Mouse (Mus musculus): ENCODE data around the gene Arhgap19. TPM values are rescaled to one million over a fixed set of nuclear protein-coding genes. Genes with fewer than 3 reads are reported as not detected.

Arhgap19 gene
- total and polyA plus RNA-seq, 2 experiments, result 1.2 to 1.9 TPM

DNA sequence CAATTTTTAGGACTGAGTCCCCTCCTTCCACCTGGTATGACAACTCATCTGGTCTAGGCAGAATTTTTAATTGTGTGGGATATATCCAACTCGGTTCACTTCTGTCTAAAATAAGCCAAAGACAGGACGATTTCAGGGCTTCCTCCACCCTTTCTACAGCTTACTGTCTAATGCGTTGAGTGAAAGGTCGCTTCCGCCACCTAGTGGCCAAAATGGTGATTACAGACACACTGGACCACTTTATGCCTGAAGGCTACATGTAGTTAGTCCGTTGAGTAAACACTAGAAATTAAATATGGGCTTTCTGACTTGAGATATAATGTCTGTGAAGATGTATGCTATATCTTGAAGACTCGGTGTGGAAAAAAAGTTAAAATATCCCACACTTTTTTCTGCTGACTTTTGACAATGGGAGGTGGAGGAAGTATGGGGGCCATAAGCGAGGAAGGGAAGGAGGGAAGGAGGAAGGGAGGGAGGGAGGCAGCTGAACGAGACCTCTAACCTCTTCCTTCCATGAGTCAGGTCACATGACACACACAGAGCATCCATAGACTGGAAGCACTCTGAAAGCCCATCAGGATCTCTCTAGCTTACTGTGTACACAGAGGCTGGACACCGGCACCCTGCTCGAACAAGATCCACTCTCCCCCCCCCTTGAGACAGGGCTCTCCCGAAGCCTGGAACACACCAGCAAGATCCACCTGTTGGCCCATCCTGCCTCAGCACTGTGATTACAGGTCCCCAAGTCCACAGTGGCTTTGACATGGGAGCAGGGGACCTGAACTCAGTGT is 37.8 kb downstream of the Arhgap19 start:
- no peaks in the 10 kb centered on the region for H3K36me3 ChIP-seq (ENCODE audit: control insufficient read depth, insufficient read depth, low read length)
- H3K79me2 ChIP-seq (ENCODE audit: control insufficient read depth, insufficient read depth, low read length), result no peaks in the 10 kb centered on the region
- H3K27ac ChIP-seq (replicated peaks; ENCODE audit: insufficient read depth, low read depth, low read length), result no peak overlapping the region
- no peaks in the 10 kb centered on the region for H3K27me3 ChIP-seq (ENCODE audit: control insufficient read depth, insufficient read depth, low read length)
- WGBS, result 29% methylated on average over 12 of the region's 12 CpGs
- H3K4me1 ChIP-seq (ENCODE audit: control insufficient read depth, insufficient read depth, low read length), result no peaks in the 10 kb centered on the region
- no peak for TF ChIP-seq POLR2A (IDR thresholded peaks at IDR 0.05; ENCODE audit: extremely low read depth, insufficient read depth, low read length)
- peak; percentile 62; the same call in 1 of the 2 replicates for TF ChIP-seq CTCF (IDR thresholded peaks at IDR 0.05; ENCODE audit: low read depth, low read length)
- peak; percentile 55 for DNase-seq (ENCODE audit: extremely low read depth, low read depth, low spot score)
- H3K4me3 ChIP-seq (ENCODE audit: insufficient read depth, low read depth, low read length), result no peak overlapping the region
- no peak overlapping the region for H3K9ac ChIP-seq (ENCODE audit: low read depth, low read length)

- H3K4me1 ChIP-seq (ENCODE audit: control insufficient read depth, insufficient read depth, low read length), result no peaks in the 10 kb centered on the region
- DNase-seq (ENCODE audit: extremely low read depth, low read depth, low spot score), result no peak
- H3K36me3 ChIP-seq (ENCODE audit: control insufficient read depth, insufficient read depth, low read length), result no peaks in the 10 kb centered on the region
- 68% methylated on average over 9 of the region's 9 CpGs for WGBS
- H3K4me3 ChIP-seq (ENCODE audit: insufficient read depth, low read depth, low read length), result no peak overlapping the region
- TF ChIP-seq POLR2A (IDR thresholded peaks at IDR 0.05; ENCODE audit: extremely low read depth, insufficient read depth, low read length), result no peak
- TF ChIP-seq CTCF (IDR thresholded peaks at IDR 0.05; ENCODE audit: low read depth, low read length), result 0 out of 2 replicates have a peak, but pooled peaks have one; percentile 21
- H3K27me3 ChIP-seq (ENCODE audit: control insufficient read depth, insufficient read depth, low read length), result no peaks in the 10 kb centered on the region
- no peaks in the 10 kb centered on the region for H3K79me2 ChIP-seq (ENCODE audit: control insufficient read depth, insufficient read depth, low read length)
- H3K9ac ChIP-seq (ENCODE audit: low read depth, low read length), result no peak overlapping the region
- H3K27ac ChIP-seq (replicated peaks; ENCODE audit: insufficient read depth, low read depth, low read length), result no peak overlapping the region
These were observed 40.3 kb downstream of the Arhgap19 start for GRCm38 (mm10) chr19:41761529-41761928.

- Histone ChIP-seq H3K4me3 (ENCODE audit: insufficient read depth, low read depth, low read length) (no peak overlapping the region), H3K4me1 (ENCODE audit: control insufficient read depth, insufficient read depth, low read length) (no peaks in the 10 kb centered on the region), H3K79me2 (ENCODE audit: control insufficient read depth, insufficient read depth, low read length) (no peaks in the 10 kb centered on the region), H3K36me3 (ENCODE audit: control insufficient read depth, insufficient read depth, low read length) (no peaks in the 10 kb centered on the region), H3K27ac (replicated peaks; ENCODE audit: insufficient read depth, low read depth, low read length) (no peak overlapping the region), H3K9ac (ENCODE audit: low read depth, low read length) (no peak overlapping the region), H3K27me3 (ENCODE audit: control insufficient read depth, insufficient read depth, low read length) (no peaks in the 10 kb centered on the region)
- WGBS, result 83% methylated on average over 6 of the region's 6 CpGs
- no peak for DNase-seq (ENCODE audit: extremely low read depth, low read depth, low spot score)
- TF ChIP-seq CTCF (IDR thresholded peaks at IDR 0.05; ENCODE audit: low read depth, low read length) (no peak), POLR2A (IDR thresholded peaks at IDR 0.05; ENCODE audit: extremely low read depth, insufficient read depth, low read length) (no peak)
These were observed 42.1 kb downstream of the Arhgap19 start for GRCm38 (mm10) chr19:41759765-41760164.

- no peak for TF ChIP-seq POLR2A (IDR thresholded peaks at IDR 0.05; ENCODE audit: extremely low read depth, insufficient read depth, low read length)
- no peak for TF ChIP-seq CTCF (IDR thresholded peaks at IDR 0.05; ENCODE audit: low read depth, low read length)
- Histone ChIP-seq H3K27me3 (ENCODE audit: control insufficient read depth, insufficient read depth, low read length) (no peaks in the 10 kb centered on the region), H3K27ac (replicated peaks; ENCODE audit: insufficient read depth, low read depth, low read length) (no peak overlapping the region), H3K79me2 (ENCODE audit: control insufficient read depth, insufficient read depth, low read length) (no peaks in the 10 kb centered on the region), H3K36me3 (ENCODE audit: control insufficient read depth, insufficient read depth, low read length) (no peaks in the 10 kb centered on the region), H3K4me3 (ENCODE audit: insufficient read depth, low read depth, low read length) (no peak overlapping the region), H3K9ac (ENCODE audit: low read depth, low read length) (no peak overlapping the region), H3K4me1 (ENCODE audit: control insufficient read depth, insufficient read depth, low read length) (no peaks in the 10 kb centered on the region)
- WGBS, result 90% methylated on average over 5 of the region's 5 CpGs
- no peak for DNase-seq (ENCODE audit: extremely low read depth, low read depth, low spot score)
These were observed 42.6 kb downstream of the Arhgap19 start for GRCm38 (mm10) chr19:41759270-41759669.

DNA sequence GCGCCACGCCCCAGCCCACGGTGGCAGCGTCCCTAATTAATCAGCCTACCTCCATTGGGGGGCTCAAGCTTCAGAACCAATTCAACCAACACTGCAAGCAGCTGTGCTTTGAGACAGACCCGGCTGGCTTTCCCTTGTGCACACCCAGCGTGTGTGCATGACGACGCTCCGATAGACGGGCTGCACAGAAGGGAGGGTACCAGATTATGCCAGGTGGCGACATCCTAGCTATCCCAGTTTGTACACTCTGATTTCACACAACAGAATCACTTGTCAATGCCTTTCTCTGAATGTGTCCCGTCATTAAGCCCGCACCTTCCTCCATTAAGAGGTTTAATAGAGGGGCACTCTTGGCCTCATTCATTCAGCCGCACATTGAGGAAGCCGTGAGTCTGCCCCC is 47.1 kb downstream of the Arhgap19 start:
- H3K27me3 ChIP-seq (ENCODE audit: control insufficient read depth, insufficient read depth, low read length), result no peaks in the 10 kb centered on the region
- 84% methylated on average over 15 of the region's 15 CpGs for WGBS
- no peak overlapping the region for H3K27ac ChIP-seq (replicated peaks; ENCODE audit: insufficient read depth, low read depth, low read length)
- no peak for DNase-seq (ENCODE audit: extremely low read depth, low read depth, low spot score)
- H3K36me3 ChIP-seq (ENCODE audit: control insufficient read depth, insufficient read depth, low read length), result no peaks in the 10 kb centered on the region
- no peak overlapping the region for H3K9ac ChIP-seq (ENCODE audit: low read depth, low read length)
- no peak overlapping the region for H3K4me3 ChIP-seq (ENCODE audit: insufficient read depth, low read depth, low read length)
- TF ChIP-seq CTCF (IDR thresholded peaks at IDR 0.05; ENCODE audit: low read depth, low read length) (no peak), POLR2A (IDR thresholded peaks at IDR 0.05; ENCODE audit: extremely low read depth, insufficient read depth, low read length) (no peak)
- H3K4me1 ChIP-seq (ENCODE audit: control insufficient read depth, insufficient read depth, low read length), result no peaks in the 10 kb centered on the region
- no peaks in the 10 kb centered on the region for H3K79me2 ChIP-seq (ENCODE audit: control insufficient read depth, insufficient read depth, low read length)

GRCm38 (mm10) chr19:41751906-41752305 is 49.9 kb downstream of the Arhgap19 start:
- Histone ChIP-seq H3K9ac (ENCODE audit: low read depth, low read length) (no peak overlapping the region), H3K36me3 (ENCODE audit: control insufficient read depth, insufficient read depth, low read length) (no peaks in the 10 kb centered on the region), H3K79me2 (ENCODE audit: control insufficient read depth, insufficient read depth, low read length) (no peaks in the 10 kb centered on the region), H3K4me1 (ENCODE audit: control insufficient read depth, insufficient read depth, low read length) (no peaks in the 10 kb centered on the region), H3K27ac (replicated peaks; ENCODE audit: insufficient read depth, low read depth, low read length) (no peak overlapping the region), H3K4me3 (ENCODE audit: insufficient read depth, low read depth, low read length) (no peak overlapping the region), H3K27me3 (ENCODE audit: control insufficient read depth, insufficient read depth, low read length) (no peaks in the 10 kb centered on the region)
- 71% methylated on average over 11 of the region's 11 CpGs for WGBS
- no peak for DNase-seq (ENCODE audit: extremely low read depth, low read depth, low spot score)
- no peak for TF ChIP-seq POLR2A (IDR thresholded peaks at IDR 0.05; ENCODE audit: extremely low read depth, insufficient read depth, low read length)
- TF ChIP-seq CTCF (IDR thresholded peaks at IDR 0.05; ENCODE audit: low read depth, low read length), result no peak

Measured in liver, adult 2 months (tissue).